Mouse (Mus musculus) CD8-positive naive resting alpha-beta T cell, adult 2 months (primary cell): ENCODE measurements around the gene Tmem63c.

ENCODE experiments used
- DNase-seq, 2 experiments: peaks; one replicate each; pipeline ENCODE4 v3.0.0; 2022; ENCODE audit warnings: low read depth in 2 of 2, low spot score in 2 of 2

Tmem63c gene

DNA sequence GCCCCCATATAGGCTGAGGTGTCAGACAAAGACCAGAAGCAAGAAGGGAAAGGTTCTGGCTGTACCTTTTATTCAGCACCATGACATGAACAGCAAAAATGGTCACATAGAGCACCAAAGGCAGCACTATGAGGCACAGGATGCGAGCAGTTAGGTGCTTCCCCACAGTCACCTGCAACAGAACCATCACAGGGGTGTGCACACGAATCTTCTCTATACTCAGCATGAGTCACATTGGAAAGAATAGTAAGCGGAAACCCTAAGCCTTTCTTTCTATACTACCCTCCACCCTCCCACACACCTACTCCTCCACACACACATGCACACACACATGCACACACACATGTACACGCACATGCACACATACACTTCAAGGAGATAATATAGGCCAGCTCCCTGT is 109.1 kb downstream of the Tmem63c start:
- no peak for DNase-seq

DNA sequence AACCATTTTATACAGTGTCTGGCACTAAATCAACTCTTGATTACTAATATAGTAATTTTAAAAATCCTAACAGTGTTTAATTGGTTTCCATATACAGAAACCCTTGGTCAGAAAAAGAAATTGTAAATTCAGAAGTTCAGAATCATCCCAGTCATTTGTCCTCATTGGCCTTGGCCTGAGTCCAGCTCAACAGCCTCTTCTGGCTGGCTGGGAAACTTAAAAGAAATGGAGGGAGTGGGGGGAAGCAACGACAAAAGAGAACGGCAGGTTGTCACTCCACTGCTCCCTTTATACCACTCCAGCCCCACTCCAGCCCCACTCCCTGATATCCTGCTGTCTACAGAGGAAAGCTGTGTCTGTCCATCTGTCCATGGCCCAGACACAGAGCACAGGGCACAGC is 110.0 kb downstream of the Tmem63c start:
- no peak for DNase-seq

DNA sequence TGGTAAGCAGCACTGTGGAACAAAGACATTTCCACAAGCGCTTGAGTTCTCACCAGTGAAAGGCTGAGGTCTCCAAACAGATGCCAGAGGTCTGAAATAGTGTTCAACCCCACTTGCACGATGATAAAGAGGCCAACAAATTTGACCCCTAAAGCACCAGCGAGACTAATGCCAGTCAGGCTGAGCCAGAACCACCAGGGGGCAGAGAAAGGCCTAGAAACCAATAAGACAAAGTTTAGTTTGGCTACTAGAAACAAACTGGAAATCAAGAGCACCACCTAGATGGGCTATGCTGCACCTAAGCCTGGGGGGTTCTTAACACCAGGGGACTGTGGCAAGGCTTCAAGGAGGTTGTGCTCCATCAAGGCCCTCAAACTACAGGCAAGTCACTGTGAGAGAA is 110.5 kb downstream of the Tmem63c start:
- peak in 1 of 2 experiments; percentile 9 for DNase-seq

DNA sequence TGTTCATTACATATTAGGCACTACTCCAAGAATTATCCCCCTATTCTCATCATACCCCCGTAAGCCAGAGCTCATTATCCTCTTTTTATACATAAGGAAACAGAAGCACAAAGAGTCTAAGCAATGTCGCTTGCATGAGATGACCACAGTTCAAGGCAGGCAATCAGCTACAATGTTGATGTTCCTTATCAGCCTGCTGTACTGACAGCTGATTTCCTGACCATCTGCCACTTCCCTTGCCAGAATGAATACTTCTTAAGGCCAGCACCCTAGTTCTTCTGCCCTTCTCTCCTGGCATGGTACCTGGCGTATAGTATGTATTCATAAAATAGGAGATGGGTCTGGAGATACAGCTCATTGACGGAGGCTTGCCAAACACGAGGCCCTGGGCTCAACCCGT is 111.1 kb downstream of the Tmem63c start:
- no peak for DNase-seq

DNA sequence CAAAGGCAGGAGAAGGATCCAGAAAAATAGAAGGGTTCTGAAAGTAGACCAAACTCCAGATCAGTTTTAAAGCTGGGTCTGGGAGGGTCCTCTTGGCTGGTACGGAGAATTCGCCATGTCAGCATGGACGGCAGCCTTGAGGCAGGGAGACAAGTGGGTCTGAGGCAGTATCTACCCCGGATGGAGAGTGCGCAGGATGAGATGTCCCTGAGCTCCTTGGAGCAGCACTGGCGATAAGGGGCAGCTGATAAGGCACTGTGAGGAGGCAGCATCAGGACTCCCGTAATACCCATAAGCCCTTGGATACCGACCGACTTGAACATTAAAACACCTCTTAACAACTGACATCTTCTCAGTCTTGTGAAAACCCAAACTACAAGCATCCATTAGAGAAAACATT is 111.6 kb downstream of the Tmem63c start:
- DNase-seq: no peak

DNA sequence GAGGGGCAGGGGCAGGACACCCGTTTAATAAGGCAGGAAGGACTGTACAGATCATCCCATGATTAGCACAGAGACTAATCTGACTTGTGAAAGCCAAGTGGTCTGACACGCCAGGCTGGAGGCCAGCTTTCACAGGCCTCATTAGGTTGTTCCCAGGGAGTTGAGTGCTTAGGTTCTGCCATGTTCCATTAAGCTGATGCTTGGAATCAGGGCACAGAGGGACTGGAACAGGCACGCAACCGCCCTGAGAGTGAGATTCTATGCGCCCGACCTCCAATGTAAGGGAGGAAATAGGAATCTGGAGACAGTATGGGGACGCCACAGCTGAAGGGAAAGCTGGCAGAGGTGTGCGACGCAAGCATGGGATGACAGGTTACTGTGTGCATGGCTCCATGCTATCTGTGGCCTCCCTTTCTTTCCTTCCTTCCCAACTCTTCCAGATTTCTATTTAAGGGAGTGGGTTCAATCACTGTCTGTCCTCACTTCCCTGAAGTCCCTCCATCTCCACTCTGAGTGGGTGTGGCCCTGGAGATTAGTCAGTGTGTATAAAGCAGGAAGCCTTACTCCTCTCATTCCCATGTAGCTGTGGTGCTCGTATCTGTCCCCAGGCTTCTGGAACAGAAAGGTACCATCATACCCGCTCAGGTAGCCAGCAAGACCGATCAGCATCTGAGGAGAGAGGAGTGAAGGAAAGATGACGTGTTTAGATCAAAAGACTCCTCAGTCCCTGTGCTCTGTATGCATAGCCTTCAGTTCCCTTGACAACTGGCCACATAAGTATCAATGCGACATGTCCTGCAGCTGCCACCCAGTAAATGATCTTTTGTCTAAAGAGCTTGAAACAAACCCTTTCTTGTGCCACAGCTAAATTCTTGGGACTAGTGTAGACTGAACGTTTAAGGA is 116.5 kb downstream of the Tmem63c start:
- no peak for DNase-seq

DNA sequence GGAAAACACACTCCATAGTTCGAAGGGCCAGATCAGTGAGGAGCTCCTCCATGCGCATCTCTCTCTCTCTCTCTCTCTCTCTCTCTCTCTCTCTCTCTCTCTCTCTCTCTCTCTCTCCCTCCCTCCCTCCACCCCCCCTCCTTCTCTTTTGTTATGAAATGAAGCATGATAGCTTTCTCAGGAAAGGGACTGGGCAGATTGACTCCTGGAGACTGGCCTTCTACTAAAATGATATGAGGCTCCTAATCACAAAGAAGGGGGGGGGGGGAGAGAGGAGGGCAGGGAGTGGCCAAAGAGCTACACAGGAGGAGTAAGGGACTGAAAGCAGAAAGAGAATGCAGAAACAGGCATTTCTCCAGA is 117.2 kb downstream of the Tmem63c start:
- no peak for DNase-seq

DNA sequence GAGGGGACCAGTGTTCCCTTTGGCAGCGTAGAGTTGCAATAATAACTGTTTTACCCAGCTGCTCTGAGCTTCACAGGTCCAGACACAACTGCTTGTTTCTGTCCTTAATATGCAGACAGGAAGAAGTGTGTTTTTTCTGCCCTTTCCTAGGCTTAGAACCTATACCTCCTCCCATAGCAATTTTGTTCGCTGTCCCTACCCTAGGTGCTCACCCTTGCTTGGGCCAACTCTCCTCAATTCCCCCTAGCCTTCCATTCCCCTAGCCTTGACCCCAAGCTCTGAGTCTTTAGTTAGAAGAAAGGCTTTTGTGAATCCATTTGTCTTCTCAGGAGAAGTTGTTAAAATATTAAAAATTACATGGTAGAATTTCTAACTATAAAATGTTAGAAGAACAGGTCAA is 117.6 kb downstream of the Tmem63c start:
- no peak for DNase-seq
